Mouse (Mus musculus): Measurements from ENCODE around the gene Hist1h3g. TPM values are rescaled to one million over a fixed set of nuclear protein-coding genes. Genes with fewer than 3 reads are reported as not detected.

The Hist1h3g gene
- polyA plus RNA-seq (2017; shearing (Covaris generic)) = not detected

GRCm38 (mm10) chr13:23535137-23536075 lies at the start of gene Hist1h3g:
Hist1h3g (plus strand) TSS chr13:23535422.

GRCm38 (mm10) chr13:23488400-23489322 lies 46.6 kb upstream of the Hist1h3g start, which contains the start of gene Btn2a2:
Btn2a2 (minus strand) TSS chr13:23488857.

GRCm38 (mm10) chr13:23530901-23531875 lies 4.0 kb upstream of the Hist1h3g start, which contains the start of gene Hist1h4h:
Hist1h4h (plus strand) TSS chr13:23531050.

GRCm38 (mm10) chr13:23533560-23534367 lies 1.5 kb upstream of the Hist1h3g start, which contains the start of gene Hist1h2af:
Hist1h2af (plus strand) TSS chr13:23533906.

GRCm38 (mm10) chr13:23542999-23543607 lies 7.9 kb downstream of the Hist1h3g start, which contains the start of gene Hist1h2bh:
Hist1h2bh (minus strand) TSS chr13:23543392.

GRCm38 (mm10) chr13:23543965-23544786 lies 9.0 kb downstream of the Hist1h3g start, which contains the start of gene Hist1h3f:
Hist1h3f (plus strand) TSS chr13:23544052.

GRCm38 (mm10) chr13:23551146-23551834 lies 16.1 kb downstream of the Hist1h3g start, which contains the start of gene Hist1h4f:
Hist1h4f (minus strand) TSS chr13:23551648.

GRCm38 (mm10) chr13:23552962-23553361 lies 17.7 kb downstream of the Hist1h3g start, which contains the start of gene Hist1h1d:
Hist1h1d (plus strand) TSS chr13:23553262.

GRCm38 (mm10) chr13:23561883-23562659 lies 26.8 kb downstream of the Hist1h3g start, which contains the start of gene Hist1h3e:
Hist1h3e (minus strand) TSS chr13:23562369.

GRCm38 (mm10) chr13:23571022-23571503 lies 35.8 kb downstream of the Hist1h3g start, which contains the start of the genes Hist1h2ae and Hist1h2bg:
Hist1h2ae (minus strand) TSS chr13:23571220.
Hist1h2bg (plus strand) TSS chr13:23571396.

GRCm38 (mm10) chr13:23573898-23574524 lies 38.8 kb downstream of the Hist1h3g start, which contains the start of the genes Hist1h2bf and Hist1h2ad:
Hist1h2bf (minus strand) TSS chr13:23574196.
Hist1h2ad (plus strand) TSS chr13:23574381.

GRCm38 (mm10) chr13:23575271-23575851 lies 40.1 kb downstream of the Hist1h3g start, which contains the start of gene Hist1h3d:
Hist1h3d (plus strand) TSS chr13:23575763.

GRCm38 (mm10) chr13:23581408-23582218 lies 46.4 kb downstream of the Hist1h3g start, which contains the start of gene Hist1h4d:
Hist1h4d (plus strand) TSS chr13:23581598.

Measured in naive thymus-derived CD4-positive, alpha-beta T cell, adult 5 months (primary cell).